Mouse (Mus musculus): ENCODE measurements around the gene Sdhb. TPM values are rescaled to one million over a fixed set of nuclear protein-coding genes. Genes with fewer than 3 reads are reported as not detected.

The Sdhb gene
- total RNA-seq, 4 experiments from 2014 or later, result 169 to 190 (median 176) TPM

DNA sequence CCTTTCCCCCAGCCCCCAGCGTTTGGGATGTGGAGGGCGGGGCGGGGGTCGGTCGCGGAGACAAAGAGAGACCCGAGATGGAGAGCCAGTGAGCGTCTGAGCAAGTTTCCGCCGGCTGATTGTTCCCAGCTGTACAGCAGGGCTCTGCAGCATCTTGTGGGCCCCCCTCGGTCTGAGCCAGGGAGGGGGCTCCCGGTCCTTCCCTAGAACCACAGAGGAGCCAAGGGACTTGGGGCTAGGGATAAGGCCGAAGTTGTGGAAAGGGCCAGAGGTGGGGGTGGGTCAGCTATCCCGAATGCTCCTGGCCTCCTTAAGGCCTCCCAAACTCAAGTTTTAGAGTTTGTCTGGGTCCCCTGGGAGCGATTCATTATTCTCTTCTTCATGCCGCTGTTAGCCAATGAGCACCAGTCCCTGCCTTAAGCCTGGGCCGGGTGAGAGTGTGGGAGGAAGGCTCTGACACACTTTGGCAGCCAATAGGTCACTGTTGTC, 50.0 kb downstream of the Sdhb start:
- DNase-seq (ENCODE audit: low spot score in 2 of 2), result no peak

DNA sequence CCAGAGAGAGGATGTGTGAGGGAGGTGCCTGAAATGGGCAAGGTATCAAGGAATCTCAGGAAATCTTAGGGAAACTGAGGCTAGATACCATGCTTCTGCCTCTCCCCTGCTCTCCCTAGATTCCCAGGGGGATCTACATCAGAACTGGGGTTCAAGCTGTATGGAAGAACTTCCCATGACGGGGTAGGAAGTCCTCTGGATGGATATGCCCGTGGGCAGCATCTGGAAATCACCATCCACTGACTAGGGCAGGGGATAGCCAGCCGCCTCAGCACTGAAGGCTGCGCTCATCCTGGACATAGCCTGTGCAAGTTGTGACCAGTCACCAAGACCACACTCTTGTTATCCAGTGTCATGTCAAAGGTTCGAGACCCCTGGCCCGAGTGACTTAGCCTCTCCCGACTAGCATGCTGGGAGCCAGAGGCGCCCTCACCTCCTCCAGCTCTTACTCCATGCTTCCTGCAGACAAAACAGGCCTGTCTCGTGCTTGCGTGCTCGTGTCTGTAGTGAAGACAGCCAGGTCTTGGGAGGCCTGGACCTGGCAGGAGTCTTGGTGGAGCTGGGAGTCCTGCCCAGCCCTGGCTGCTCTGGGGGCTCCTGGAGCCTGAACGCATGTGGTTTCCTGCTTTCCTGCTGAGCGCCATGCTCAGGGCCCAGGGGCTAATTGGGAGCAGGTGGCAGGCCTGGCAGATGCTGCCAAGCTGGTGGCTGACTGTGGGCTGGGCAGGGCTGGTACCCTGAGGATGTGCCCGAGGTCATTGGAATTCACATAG, 50.7 kb downstream of the Sdhb start:
- DNase-seq (ENCODE audit: low spot score in 2 of 2), result no peak

DNA sequence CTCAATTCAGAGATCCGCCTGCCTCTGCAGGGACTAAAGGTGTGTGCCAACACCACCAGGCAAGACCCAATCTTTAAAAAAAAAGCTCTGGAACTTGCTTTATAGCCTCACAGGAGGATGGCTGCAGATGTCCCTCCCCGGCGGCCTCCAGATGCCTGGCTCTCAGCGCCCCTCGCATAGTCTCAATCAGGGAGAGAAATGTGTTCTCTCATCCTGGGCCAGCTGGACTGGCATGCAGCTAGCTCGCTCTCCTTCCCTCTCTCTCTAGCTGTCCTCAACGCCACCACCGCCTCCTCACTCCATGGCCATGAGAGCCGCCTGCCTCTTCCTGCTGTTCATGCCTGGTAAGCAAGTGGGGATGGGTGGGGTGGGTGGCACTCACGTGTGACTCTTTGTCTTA, 51.6 kb downstream of the Sdhb start:
- DNase-seq (ENCODE audit: low spot score in 2 of 2), result peak in 1 of 2 experiments; percentile 34

DNA sequence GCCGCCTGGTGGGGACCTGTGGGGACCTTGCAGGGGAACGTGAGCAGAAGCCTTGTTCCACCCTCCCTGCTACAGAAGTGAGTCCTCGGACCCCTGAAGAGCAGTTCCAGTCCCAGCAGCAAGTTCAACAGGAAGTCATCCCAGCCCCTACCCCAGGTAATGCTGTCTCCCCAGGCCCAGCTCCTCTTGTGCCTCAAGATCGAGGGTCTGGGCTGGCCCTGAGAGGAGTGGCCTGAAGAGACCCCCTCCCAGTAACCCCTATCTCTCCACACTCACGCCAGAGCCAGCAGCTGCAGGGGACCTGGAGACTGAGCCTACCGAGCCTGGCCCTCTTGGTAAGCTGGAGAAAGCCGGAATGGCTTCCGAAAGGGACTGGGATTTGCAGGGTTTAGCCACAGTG, 53.1 kb downstream of the Sdhb start:
- no peak for DNase-seq (ENCODE audit: low spot score in 2 of 2)

DNA sequence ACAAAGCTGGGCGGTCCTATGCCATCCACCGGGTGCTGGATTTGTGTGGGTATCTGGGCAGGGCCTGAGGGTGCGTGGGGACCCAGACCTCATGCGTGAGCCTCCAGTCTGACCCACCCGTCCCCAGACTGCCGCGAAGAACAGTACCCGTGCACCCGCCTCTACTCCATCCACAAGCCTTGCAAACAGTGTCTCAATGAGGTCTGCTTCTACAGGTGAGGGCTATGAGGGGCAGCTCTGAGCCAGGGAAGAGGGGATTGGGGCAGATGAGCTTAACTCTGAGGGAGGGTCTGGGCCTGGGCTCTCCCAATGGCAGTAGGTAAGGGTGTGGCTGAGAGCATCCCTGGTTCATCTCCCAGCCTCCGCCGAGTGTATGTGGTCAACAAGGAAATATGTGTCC, 53.9 kb downstream of the Sdhb start:
- no peak for DNase-seq (ENCODE audit: low spot score in 2 of 2)

DNA sequence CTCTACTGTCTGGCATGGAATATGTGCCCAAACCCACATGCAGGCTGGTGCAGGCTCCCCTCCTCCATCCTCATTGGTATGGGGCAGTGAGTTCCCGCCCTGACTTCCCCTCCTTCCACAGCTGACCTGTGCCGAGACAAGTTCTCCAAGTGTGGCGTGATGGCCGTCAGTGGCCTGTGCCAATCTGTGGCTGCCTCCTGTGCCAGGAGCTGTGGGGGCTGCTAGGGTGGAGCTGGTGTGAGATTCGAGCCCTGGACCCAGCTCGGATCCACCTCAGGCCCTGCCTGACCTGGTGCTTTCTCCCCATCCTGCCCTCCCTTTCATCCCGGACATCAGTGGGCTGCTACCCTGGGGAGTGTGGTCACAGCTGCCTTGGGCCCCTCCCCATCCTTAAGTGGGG, 54.4 kb downstream of the Sdhb start:
- no peak for DNase-seq (ENCODE audit: low spot score in 2 of 2)

DNA sequence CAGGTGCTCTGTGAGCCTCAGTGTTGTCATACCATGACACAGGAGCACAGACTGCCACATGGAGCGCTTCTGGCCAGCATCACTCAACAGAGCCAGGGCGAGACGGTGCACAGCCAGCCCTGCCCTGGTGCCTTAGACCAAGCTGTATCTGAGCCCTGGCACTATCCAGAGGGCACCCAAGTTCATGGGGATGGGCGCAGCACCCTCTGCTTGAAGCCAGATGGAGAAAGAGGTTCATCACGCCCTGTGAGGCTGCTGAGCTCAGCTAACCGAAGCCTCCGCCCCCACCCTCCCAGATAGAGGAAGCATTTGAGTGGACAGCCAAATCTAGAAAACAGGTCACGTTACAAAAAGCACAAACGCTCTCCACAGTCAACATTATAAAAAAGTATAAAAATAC, 55.3 kb downstream of the Sdhb start:
- no peak for DNase-seq (ENCODE audit: low spot score in 2 of 2)

DNA sequence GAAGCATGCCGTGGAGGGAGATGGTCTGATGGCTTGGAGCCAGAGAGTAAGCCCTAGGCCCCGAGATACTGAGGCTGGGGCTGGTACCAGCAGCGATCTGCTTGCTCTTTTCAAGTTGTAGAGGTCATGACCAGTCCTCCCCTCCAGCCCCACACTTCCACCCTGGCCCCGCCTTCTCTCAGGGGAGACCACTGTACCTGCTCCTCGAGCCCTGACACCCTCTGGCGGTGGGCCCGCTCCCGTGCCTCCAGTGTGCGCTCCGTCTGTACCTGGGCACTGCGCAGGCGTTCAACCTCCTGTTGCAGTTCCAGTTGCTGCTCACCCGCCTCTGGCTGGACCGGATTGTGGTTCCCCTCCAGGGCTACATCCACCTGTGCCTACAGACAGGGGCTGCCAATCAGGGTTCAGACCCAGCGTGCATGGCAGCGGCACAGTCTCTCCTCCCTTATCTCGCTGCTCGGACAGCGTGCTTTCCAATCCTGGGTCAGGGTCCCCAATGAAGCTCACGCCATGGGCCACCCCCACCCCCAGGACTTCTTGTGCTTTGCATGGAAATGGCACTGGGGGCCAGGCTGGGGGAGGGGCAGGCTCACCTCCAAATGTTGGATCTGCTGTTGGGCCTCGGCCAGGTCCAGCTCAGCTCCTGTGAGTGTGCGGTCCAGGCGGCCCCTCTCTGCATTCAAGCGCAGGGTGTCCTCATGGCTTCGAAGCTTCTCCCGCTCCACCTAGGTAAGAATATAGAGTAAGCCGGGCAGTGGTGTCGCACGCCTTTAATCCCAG, 56.8 kb downstream of the Sdhb start:
- DNase-seq (ENCODE audit: low spot score in 2 of 2), result no peak

DNA sequence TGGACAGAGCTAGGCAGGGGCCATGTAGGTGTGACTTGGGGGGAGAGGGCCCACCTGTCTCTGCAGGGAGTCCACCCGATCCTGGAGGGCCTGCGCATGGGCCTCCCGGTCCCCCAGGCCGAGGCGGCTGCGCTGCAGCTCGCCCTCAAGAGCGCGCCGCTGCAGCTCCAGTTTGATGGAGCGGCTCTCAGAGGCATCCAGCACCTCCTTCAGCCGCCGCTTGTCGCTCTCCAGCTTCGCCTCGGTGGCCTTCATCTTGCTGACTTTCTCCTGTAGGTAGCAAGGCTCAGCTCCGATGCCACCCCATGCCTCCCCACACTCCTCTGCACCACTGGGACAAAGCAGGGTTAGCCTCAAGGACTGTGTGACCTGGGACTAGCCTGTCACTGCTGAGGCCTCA, 59.2 kb downstream of the Sdhb start:
- no peak for DNase-seq (ENCODE audit: low spot score in 2 of 2)

DNA sequence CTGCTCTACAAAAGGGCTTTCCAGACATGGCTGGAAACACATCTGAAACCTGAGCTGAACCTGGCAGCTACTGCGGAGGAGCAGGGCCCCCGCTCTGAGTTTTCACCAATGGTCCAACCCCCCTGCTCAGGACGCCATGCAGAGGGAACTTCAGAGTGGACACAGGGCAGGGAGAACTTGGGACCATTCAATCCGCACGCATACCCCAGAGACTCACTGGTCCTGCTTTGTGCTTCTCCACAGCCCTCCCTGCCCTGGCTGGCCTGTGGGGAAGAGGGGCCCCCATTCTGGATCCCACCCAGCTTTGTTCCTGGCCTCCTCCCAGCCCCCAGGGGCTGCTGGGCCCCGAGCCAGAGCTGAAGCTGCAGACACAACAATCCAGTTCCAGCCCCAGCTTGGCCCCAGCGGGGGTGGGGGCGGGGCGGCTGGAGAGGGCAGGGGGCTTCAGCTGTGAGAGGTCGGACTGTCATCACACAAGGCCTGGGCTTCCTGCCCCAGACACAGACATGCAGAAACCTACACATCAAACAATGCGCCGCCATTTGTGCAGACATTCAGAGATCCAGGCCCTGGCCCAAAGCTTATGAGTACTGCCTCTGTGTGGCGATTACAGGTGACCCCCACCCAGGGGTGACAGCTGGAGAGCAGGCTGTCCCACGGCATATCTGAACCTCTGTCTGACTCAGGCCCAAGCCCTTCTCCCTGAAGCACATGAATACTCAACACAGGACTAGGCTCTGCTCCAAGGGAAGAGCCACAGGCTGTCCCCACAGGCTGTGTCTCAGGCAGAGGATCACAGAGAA, 60.0 kb downstream of the Sdhb start:
- DNase-seq (ENCODE audit: low spot score in 2 of 2), result no peak

DNA sequence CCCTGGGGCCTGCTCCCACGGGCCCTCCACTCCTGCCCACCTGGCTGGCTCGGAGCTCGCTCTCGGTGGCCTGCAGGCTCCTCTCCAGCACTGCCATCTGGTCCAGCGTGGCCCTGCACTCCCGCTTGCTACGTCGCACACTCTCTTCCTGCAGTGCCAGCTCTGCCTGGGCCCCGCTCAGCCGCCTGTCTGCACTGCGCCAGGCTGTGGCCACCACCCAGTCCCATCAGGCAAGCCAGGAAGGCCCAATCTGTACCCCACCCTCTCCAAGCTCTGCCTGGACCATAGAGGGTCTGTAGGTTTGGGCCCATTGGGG, 60.6 kb downstream of the Sdhb start:
- DNase-seq (ENCODE audit: low spot score in 2 of 2), result no peak

DNA sequence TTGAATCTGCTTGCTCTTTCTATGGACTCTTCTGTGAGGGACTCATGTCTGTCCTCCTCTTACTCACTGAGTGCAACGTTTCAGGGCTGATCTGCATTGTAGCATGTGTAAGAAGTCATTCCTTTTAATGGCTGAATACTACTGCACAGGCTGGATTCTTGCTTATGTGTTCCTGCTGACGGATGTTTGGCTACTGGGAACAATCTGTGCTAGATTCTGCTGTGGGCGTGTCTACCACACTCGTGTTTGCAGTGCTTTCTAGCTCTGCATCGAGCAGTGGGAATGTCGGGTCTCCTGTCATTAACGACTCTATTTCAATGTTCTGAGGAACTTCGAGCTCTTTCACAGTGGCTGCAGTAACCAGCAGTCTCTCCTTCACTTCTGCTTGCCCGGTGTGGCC, 63.0 kb downstream of the Sdhb start:
- DNase-seq (ENCODE audit: low spot score in 2 of 2), result no peak

DNA sequence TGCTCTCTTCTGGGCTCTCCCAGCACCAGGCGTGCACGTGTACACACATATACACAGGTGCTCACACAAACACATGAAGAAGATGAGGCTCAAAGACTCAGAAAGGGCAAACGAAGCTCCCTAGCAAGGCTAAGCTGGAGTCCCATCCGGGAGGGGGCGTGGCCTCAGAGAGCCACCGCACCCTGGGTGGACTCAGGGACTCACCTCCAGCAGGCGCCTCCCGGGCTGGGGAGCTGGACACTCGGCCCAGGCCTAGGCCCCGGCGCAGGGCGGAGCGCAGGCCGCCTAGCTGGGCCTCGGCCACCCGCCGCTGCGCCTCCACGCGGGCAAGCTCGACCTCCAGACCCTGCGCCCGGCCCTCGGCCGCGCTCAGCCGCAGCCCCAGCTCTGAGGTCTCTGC, 64.0 kb downstream of the Sdhb start:
- no peak for DNase-seq (ENCODE audit: low spot score in 2 of 2)

Other genes with a start within 250 kb of the Sdhb start
- not detected for gene Padi6, start 218.6 kb upstream of the Sdhb start, total RNA-seq (2022)
- gene Padi4, start 187.0 kb upstream of the Sdhb start, total RNA-seq (2022), result under 1 TPM in 1 of 4 experiments, not detected in 3; 0.18 TPM
- not detected for gene Padi3, start 150.6 kb upstream of the Sdhb start, total RNA-seq (2022)
- under 1 TPM in 2 of 4 experiments, not detected in 2; 0.08 to 0.16 TPM for gene Padi1, start 115.4 kb upstream of the Sdhb start, total RNA-seq (2022)
- 10 to 100 TPM; 25.4 to 44.6 (median 32.6) TPM for gene Padi2, start 54.9 kb upstream of the Sdhb start, total RNA-seq (2022)
- 100 to 1,000 TPM; 144 to 156 (median 150) TPM for gene Atp13a2, start 25.7 kb downstream of the Sdhb start, total RNA-seq (2022)
- gene Mfap2, start 49.2 kb downstream of the Sdhb start, total RNA-seq (2022), result 1 to 10 TPM; 4.2 to 6.6 (median 5.5) TPM
- gene Crocc, start 99.3 kb downstream of the Sdhb start, total RNA-seq (2022), result 10 to 100 TPM; 67.9 to 92.0 (median 76.6) TPM
- gene Necap2, start 117.2 kb downstream of the Sdhb start, total RNA-seq (2022), result 10 to 100 TPM; 41.4 to 55.0 (median 46.9) TPM
- gene Spata21, start 127.1 kb downstream of the Sdhb start, total RNA-seq (2022), result under 1 TPM in 2 of 4 experiments, not detected in 2; 0.20 to 0.23 TPM
- gene Szrd1, start 178.6 kb downstream of the Sdhb start, total RNA-seq (2022), result 10 to 100 TPM; 50.3 to 75.0 (median 59.3) TPM
- 10 to 100 TPM; 22.3 to 24.1 (median 23.5) TPM for gene Fbxo42, start 186.7 kb downstream of the Sdhb start, total RNA-seq (2022)

All from layer of hippocampus, adult 8-10 months (tissue).